Mouse (Mus musculus) MEL (cell line): ENCODE measurements around the gene Ing5. TPM values are rescaled to one million over a fixed set of nuclear protein-coding genes. Genes with fewer than 3 reads are reported as not detected.

Experiments used
- DNase-seq: peaks from one replicate; pipeline ENCODE4 v3.0.0; 2011; ENCODE audit warnings: low read depth, low spot score
- H3K27ac ChIP-seq: 2 replicates; pipeline ENCODE4 v1.5.1; 2012; ENCODE audit warnings: low read depth, mild to moderate bottlenecking, control low read depth, low read length, moderate library complexity; ENCODE audit not compliant: control insufficient read depth
- H3K27me3 ChIP-seq, 2 experiments: fragments of 150-350 bp in 1 of 2; sonication (generic) in 1 of 2; 2 replicates each; pipeline ENCODE4 v1.6.1; 2012; ENCODE audit warnings: low read length in 2 of 2, mild to moderate bottlenecking in 2 of 2, improper control_type of control experiment in 1 of 2, moderate library complexity in 1 of 2; ENCODE audit not compliant: insufficient read depth in 2 of 2, control insufficient read depth in 1 of 2
- H3K36me3 ChIP-seq, 2 experiments: 2 replicates each; pipeline ENCODE4 v1.6.1; 2012 to 2014; ENCODE audit warnings: low read length in 2 of 2, improper control_type of control experiment in 1 of 2, inconsistent platforms in 1 of 2, mild to moderate bottlenecking in 1 of 2; ENCODE audit not compliant: insufficient read depth in 2 of 2, control insufficient read depth in 1 of 2
- H3K4me1 ChIP-seq, 2 experiments: fragments of 150-350 bp in 1 of 2; sonication (generic) in 1 of 2; 2 replicates each; pipeline ENCODE4 v1.6.1; 2012; ENCODE audit warnings: low read length in 2 of 2, improper control_type of control experiment in 1 of 2, mild to moderate bottlenecking in 1 of 2; ENCODE audit not compliant: insufficient read depth in 2 of 2, control insufficient read depth in 1 of 2
- H3K4me3 ChIP-seq, 2 experiments: fragments of 150-350 bp in 1 of 2; sonication (generic) in 1 of 2; 2 replicates each; pipeline ENCODE4 v1.5.1; 2012; ENCODE audit warnings: low read depth in 2 of 2, low read length in 2 of 2, mild to moderate bottlenecking in 2 of 2, moderate library complexity in 2 of 2, control low read depth in 1 of 2, improper control_type of control experiment in 1 of 2; ENCODE audit not compliant: control insufficient read depth in 1 of 2, insufficient read depth in 1 of 2
- H3K79me2 ChIP-seq: 2 replicates; pipeline ENCODE4 v1.6.1; 2012; ENCODE audit warnings: mild to moderate bottlenecking, low read length, moderate library complexity; ENCODE audit not compliant: control insufficient read depth, poor library complexity, insufficient read depth
- H3K9ac ChIP-seq: 2 replicates; pipeline ENCODE4 v1.6.1; 2012; ENCODE audit warnings: low read depth, mild to moderate bottlenecking, control low read depth, low read length, moderate library complexity; ENCODE audit not compliant: control insufficient read depth, poor library complexity, severe bottlenecking
- H3K9me3 ChIP-seq: fragments of 150-350 bp; sonication (generic); replicated peaks from 2 replicates; pipeline ENCODE4 v1.6.1; 2012; ENCODE audit warnings: mild to moderate bottlenecking, low read length, improper control_type of control experiment, moderate library complexity; ENCODE audit not compliant: insufficient read depth
- CHD1 ChIP-seq: IDR thresholded peaks from 2 replicates; pipeline ENCODE4 v1.6.1; 2012; ENCODE audit warnings: low read depth, mild to moderate bottlenecking, inconsistent platforms, low read length, improper control_type of control experiment
- CTCF ChIP-seq, 3 experiments: IDR thresholded peaks in 2 of 3; conservative IDR thresholded peaks in 1 of 3; 2 replicates each; pipeline ENCODE4 v1.5.1; 2011 to 2012; ENCODE audit warnings: low read length in 3 of 3, low read depth in 2 of 3, mild to moderate bottlenecking in 2 of 3, improper control_type of control experiment in 1 of 3, inconsistent platforms in 1 of 3, mixed read lengths in 1 of 3, moderate library complexity in 1 of 3; ENCODE audit not compliant: control insufficient read depth in 1 of 3, insufficient read depth in 1 of 3, poor library complexity in 1 of 3, severe bottlenecking in 1 of 3
- E2F4 ChIP-seq: IDR thresholded peaks from 2 replicates; pipeline ENCODE4 v1.6.1; 2011; ENCODE audit warnings: low read depth, low read length, improper control_type of control experiment, borderline replicate concordance
- ELF1 ChIP-seq: IDR thresholded peaks from 2 replicates; pipeline ENCODE4 v1.6.1; 2014; ENCODE audit warnings: low read depth, mild to moderate bottlenecking, inconsistent platforms, low read length, improper control_type of control experiment, moderate library complexity
- EP300 ChIP-seq, 2 experiments: IDR thresholded peaks; 2 replicates each; pipeline ENCODE4 v1.6.1; 2011; ENCODE audit warnings: improper control_type of control experiment in 2 of 2, low read length in 2 of 2, low read depth in 1 of 2, mild to moderate bottlenecking in 1 of 2
- ETS1 ChIP-seq: IDR thresholded peaks from 2 replicates; pipeline ENCODE4 v1.6.1; 2012; ENCODE audit warnings: low read depth, mild to moderate bottlenecking, inconsistent platforms, low read length, improper control_type of control experiment, moderate library complexity
- GABPA ChIP-seq: IDR thresholded peaks from 2 replicates; pipeline ENCODE4 v1.6.1; 2012; ENCODE audit warnings: low read depth, mild to moderate bottlenecking, inconsistent platforms, low read length, improper control_type of control experiment, moderate library complexity
- GATA1 ChIP-seq: IDR thresholded peaks from 2 replicates; pipeline ENCODE4 v1.6.1; 2011; ENCODE audit warnings: low read depth, low read length, improper control_type of control experiment
- HCFC1 ChIP-seq: IDR thresholded peaks from 2 replicates; pipeline ENCODE4 v1.6.1; 2012; ENCODE audit warnings: low read depth, mild to moderate bottlenecking, inconsistent platforms, low read length, improper control_type of control experiment, moderate library complexity
- MXI1 ChIP-seq: IDR thresholded peaks from 2 replicates; pipeline ENCODE4 v1.6.1; 2011; ENCODE audit warnings: mild to moderate bottlenecking, low read depth, low read length, improper control_type of control experiment
- MYC ChIP-seq: IDR thresholded peaks from 2 replicates; pipeline ENCODE4 v1.6.1; 2011; ENCODE audit warnings: low read depth, mild to moderate bottlenecking, low read length, improper control_type of control experiment, moderate library complexity
- NRF1 ChIP-seq: IDR thresholded peaks from 2 replicates; pipeline ENCODE4 v1.6.1; 2014; ENCODE audit warnings: low read depth, mild to moderate bottlenecking, inconsistent platforms, low read length, improper control_type of control experiment, moderate library complexity; ENCODE audit not compliant: poor library complexity, insufficient read depth, severe bottlenecking
- POLR2A ChIP-seq, 2 experiments: IDR thresholded peaks; 2 replicates each; pipeline ENCODE4 v1.6.1; 2011 to 2012; ENCODE audit warnings: low read length in 2 of 2, mild to moderate bottlenecking in 2 of 2, control low read depth in 1 of 2, improper control_type of control experiment in 1 of 2, low read depth in 1 of 2, moderate library complexity in 1 of 2; ENCODE audit not compliant: control insufficient read depth in 1 of 2, insufficient read depth in 1 of 2, poor library complexity in 1 of 2
- POLR2AphosphoS2 ChIP-seq: IDR thresholded peaks from 2 replicates; pipeline ENCODE4 v1.6.1; 2011; ENCODE audit warnings: low read length, improper control_type of control experiment
- RCOR1 ChIP-seq: IDR thresholded peaks from 2 replicates; pipeline ENCODE4 v1.6.1; 2012; ENCODE audit warnings: low read depth, mild to moderate bottlenecking, inconsistent platforms, low read length, improper control_type of control experiment
- SIN3A ChIP-seq: IDR thresholded peaks from 2 replicates; pipeline ENCODE4 v1.6.1; 2012; ENCODE audit warnings: low read length, improper control_type of control experiment, inconsistent platforms
- SMC3 ChIP-seq: IDR thresholded peaks from 2 replicates; pipeline ENCODE4 v1.6.1; 2011; ENCODE audit warnings: low read depth, low read length, improper control_type of control experiment
- TAL1 ChIP-seq: IDR thresholded peaks from 2 replicates; pipeline ENCODE4 v1.6.1; 2012; ENCODE audit warnings: mild to moderate bottlenecking, inconsistent platforms, low read length, moderate library complexity, mixed read lengths
- TCF12 ChIP-seq: IDR thresholded peaks from 2 replicates; pipeline ENCODE4 v1.6.1; 2014; ENCODE audit warnings: low read depth, mild to moderate bottlenecking, inconsistent platforms, low read length, improper control_type of control experiment, moderate library complexity
- ZNF384 ChIP-seq: IDR thresholded peaks from 2 replicates; pipeline ENCODE4 v1.6.1; 2012; ENCODE audit warnings: low read depth, mild to moderate bottlenecking, inconsistent platforms, low read length, improper control_type of control experiment
- polyA plus RNA-seq, 2 experiments: library from polyadenylated mRNA; stranded (reverse) in 1 of 2; unstranded in 1 of 2; fragments of >175 nt in 1 of 2; fragments of >200 nt in 1 of 2; gene quantifications; 2 replicates each; pipeline versions ENCODE4 v1.2.1 to v1.2.4; 2012; ENCODE audit warnings: low replicate concordance in 2 of 2, low read depth in 1 of 2; ENCODE audit not compliant: insufficient read length in 2 of 2, insufficient read depth in 1 of 2, missing spikeins in 1 of 2
- total RNA-seq: library from RNA; depleted of rRNA; stranded (reverse); fragments of 300-350 nt; gene quantifications from 2 replicates; pipeline ENCODE4 v1.2.3, GENCODE M21; 2012

The Ing5 gene
- total and polyA plus RNA-seq, 3 experiments, result 27.6 to 29.2 TPM; not detected in 1

- TF ChIP-seq GABPA (no peak), HCFC1 (peak; percentile 91), POLR2AphosphoS2 (no peak), NRF1 (peak; percentile 74)
Measured at GRCm38 (mm10) chr1:93754573-93755290, 49.0 kb upstream of the Ing5 start, which contains the start of gene Thap4 (continued).

- peaks cover 17 to 29% of the 10 kb centered on the region in 2 experiments for H3K4me1 ChIP-seq
- DNase-seq, result peak; percentile 71
Measured at GRCm38 (mm10) chr1:93755291-93755610, 48.5 kb upstream of the Ing5 start.

GRCm38 (mm10) chr1:93755618-93756017 lies 48.1 kb upstream of the Ing5 start:
- TF ChIP-seq ZNF384 (peak; percentile 82), ETS1 (no peak), CHD1 (peak; percentile 82; the same call in 1 of the 2 replicates)
- Histone ChIP-seq H3K36me3 (peaks cover 0 to 38% of the 10 kb centered on the region in 2 experiments; a peak in 2 of 4 replicates), H3K4me1 (peaks cover 17 to 29% of the 10 kb centered on the region in 2 experiments), H3K4me3 (peak overlapping the region; percentile 89 to 94), H3K27me3 (no peaks in the 10 kb centered on the region), H3K9me3 (no peaks in the 10 kb centered on the region), H3K79me2 (peaks cover 61% of the 10 kb centered on the region), H3K27ac (peak overlapping the region; percentile 77), H3K9ac (peak overlapping the region; percentile 81)
- DNase-seq, result peak; percentile 58

More at GRCm38 (mm10) chr1:93755291-93755610, 48.5 kb upstream of the Ing5 start:
- no peaks in the 10 kb centered on the region for H3K9me3 ChIP-seq
- TF ChIP-seq MYC (0 out of 2 replicates have a peak, but pooled peaks have one; percentile 32), RCOR1 (no peak)
- TF ChIP-seq, all 39 proteins: peak for 1
- Histone ChIP-seq H3K27ac (peak overlapping the region; percentile 77), H3K9ac (peak overlapping the region; percentile 81), H3K4me3 (peak overlapping the region; percentile 89 to 94), H3K79me2 (peaks cover 61% of the 10 kb centered on the region), H3K27me3 (no peaks in the 10 kb centered on the region), H3K36me3 (peaks cover 0 to 38% of the 10 kb centered on the region in 2 experiments; a peak in 2 of 4 replicates)

- Histone ChIP-seq H3K4me1 (peaks cover 17 to 29% of the 10 kb centered on the region in 2 experiments), H3K79me2 (peaks cover 61% of the 10 kb centered on the region), H3K4me3 (peak overlapping the region in 1 of 2 experiments; percentile 89; a peak in 2 of 4 replicates), H3K9ac (peak overlapping the region; percentile 43), H3K27ac (peak overlapping the region; percentile 25), H3K36me3 (peaks cover 0 to 38% of the 10 kb centered on the region in 2 experiments; a peak in 2 of 4 replicates), H3K9me3 (no peaks in the 10 kb centered on the region), H3K27me3 (no peaks in the 10 kb centered on the region)
- peak; percentile 67 for TF ChIP-seq TAL1
- TF ChIP-seq ELF1, result no peak
- no peak for TF ChIP-seq POLR2AphosphoS2
- peak; percentile 62 for TF ChIP-seq GATA1
- TF ChIP-seq MXI1, result peak; percentile 35; the same call in 1 of the 2 replicates
- TF ChIP-seq EP300 (IDR thresholded peaks at IDR 0.05; ENCODE audit: low read depth in 1 of 2, low read length in 2 of 2), result peak; percentile 85
- TF ChIP-seq RCOR1, result peak; percentile 35; the same call in 1 of the 2 replicates
- TF ChIP-seq HCFC1, result no peak
- no peak for TF ChIP-seq E2F4
- TF ChIP-seq POLR2A (IDR thresholded peaks at IDR 0.05; ENCODE audit: control insufficient read depth in 1 of 2, insufficient read depth in 1 of 2, low read depth in 1 of 2, low read length in 2 of 2, poor library complexity in 1 of 2), result no peak
- TF ChIP-seq CTCF (IDR thresholded peaks at IDR 0.05 in 2 of 3, conservative IDR thresholded peaks at IDR 0.05 in 1 of 3; ENCODE audit: control insufficient read depth in 1 of 3, insufficient read depth in 1 of 3, low read depth in 2 of 3, low read length in 3 of 3, poor library complexity in 1 of 3, severe bottlenecking in 1 of 3), result no peak
- 0 out of 2 replicates have a peak, but pooled peaks have one; percentile 44 for TF ChIP-seq SIN3A
- TF ChIP-seq TCF12, result peak; percentile 80
- peak; percentile 68 for TF ChIP-seq ETS1
- no peak for TF ChIP-seq GABPA
- TF ChIP-seq ZNF384, result peak; percentile 78
- TF ChIP-seq SMC3, result no peak
- peak; percentile 62 for DNase-seq
Measured at GRCm38 (mm10) chr1:93756154-93756553, 47.6 kb upstream of the Ing5 start.
